Mouse (Mus musculus): ENCODE measurements around the gene Dab1.

The Dab1 gene

GRCm38 (mm10) chr4:104718973-104719795 lies 1100.0 kb downstream of the Dab1 start:
- DNase-seq (ENCODE audit: low spot score in 2 of 2): peak in 1 of 2 experiments; percentile 56

- DNase-seq (ENCODE audit: low spot score in 2 of 2): peak in 1 of 2 experiments; percentile 60
Measured at GRCm38 (mm10) chr4:104723527-104724045, 1104.4 kb downstream of the Dab1 start.

- no peak for DNase-seq (ENCODE audit: low spot score in 2 of 2)
Measured at GRCm38 (mm10) chr4:104724258-104724657, 1105.1 kb downstream of the Dab1 start.

- DNase-seq (ENCODE audit: low spot score in 2 of 2): no peak
Measured at GRCm38 (mm10) chr4:104725673-104726072, 1106.5 kb downstream of the Dab1 start.

GRCm38 (mm10) chr4:104729185-104729584 lies 1110.0 kb downstream of the Dab1 start:
- no peak for DNase-seq (ENCODE audit: low spot score in 2 of 2)

GRCm38 (mm10) chr4:104746500-104746899 lies 1127.3 kb downstream of the Dab1 start:
- DNase-seq (ENCODE audit: low spot score in 2 of 2): no peak

- DNase-seq (ENCODE audit: low spot score in 2 of 2): peak; percentile 17 to 40
Measured at GRCm38 (mm10) chr4:104754090-104754489, 1134.9 kb downstream of the Dab1 start.

- peak in 1 of 2 experiments; percentile 30 for DNase-seq (ENCODE audit: low spot score in 2 of 2)
Measured at GRCm38 (mm10) chr4:104760878-104761624, 1141.9 kb downstream of the Dab1 start.

GRCm38 (mm10) chr4:104766065-104766464 lies 1146.9 kb downstream of the Dab1 start, which contains the start of gene C8b:
Gene C8b (plus strand): TSS chr4:104766317.
- DNase-seq (ENCODE audit: low spot score in 2 of 2): no peak

GRCm38 (mm10) chr4:104768190-104768589 lies 1149.0 kb downstream of the Dab1 start:
- no peak for DNase-seq (ENCODE audit: low spot score in 2 of 2)

- DNase-seq (ENCODE audit: low spot score in 2 of 2): no peak
Measured at GRCm38 (mm10) chr4:104769602-104770001, 1150.4 kb downstream of the Dab1 start.

- no peak for DNase-seq (ENCODE audit: low spot score in 2 of 2)
Measured at GRCm38 (mm10) chr4:104770331-104770730, 1151.2 kb downstream of the Dab1 start.

- no peak for DNase-seq (ENCODE audit: low spot score in 2 of 2)
Measured at GRCm38 (mm10) chr4:104775601-104776000, 1156.4 kb downstream of the Dab1 start.

- DNase-seq (ENCODE audit: low spot score in 2 of 2): no peak
Measured at GRCm38 (mm10) chr4:104779460-104779859, 1160.3 kb downstream of the Dab1 start.

- no peak for DNase-seq (ENCODE audit: low spot score in 2 of 2)
Measured at GRCm38 (mm10) chr4:104781441-104781840, 1162.3 kb downstream of the Dab1 start.

- DNase-seq (ENCODE audit: low spot score in 2 of 2): no peak
Measured at GRCm38 (mm10) chr4:104782346-104782745, 1163.2 kb downstream of the Dab1 start.

GRCm38 (mm10) chr4:104792111-104792510 lies 1173.0 kb downstream of the Dab1 start:
- DNase-seq (ENCODE audit: low spot score in 2 of 2): no peak
